Mouse (Mus musculus) kidney, adult 11 months (tissue): ENCODE measurements around the gene Ttc38.
A peak's percentile ranks its signal among the peaks of the same experiment; 100 is the strongest.
"Not testable (repeated sequence)": the region's sequence is repeated elsewhere in the genome, so short reads cannot be mapped to it uniquely, and the experiment has no call there.

Experiments used
- DNase-seq: peaks from one replicate; pipeline ENCODE4 v3.0.0; 2022

Gene Ttc38

DNA sequence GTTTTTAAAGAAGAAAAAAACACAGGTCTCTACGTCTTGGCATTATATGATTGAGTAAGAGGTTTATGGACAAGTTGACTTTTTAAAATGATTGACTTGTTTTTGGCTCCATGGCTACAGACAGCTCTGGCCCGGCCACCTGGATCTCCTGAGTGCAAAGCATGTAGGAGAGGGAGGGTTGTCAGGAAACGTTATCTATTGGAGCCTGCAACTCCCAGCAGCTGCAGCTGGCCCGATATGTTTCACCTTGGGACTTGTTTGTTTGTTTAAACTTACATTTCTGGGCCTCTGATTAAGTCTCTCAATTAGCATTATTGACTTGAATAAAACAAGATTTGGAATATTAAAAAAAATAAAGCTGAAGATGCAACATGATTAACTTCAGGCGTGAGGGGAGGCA lies 5.4 kb upstream of the Ttc38 start:
- DNase-seq: no peak

DNA sequence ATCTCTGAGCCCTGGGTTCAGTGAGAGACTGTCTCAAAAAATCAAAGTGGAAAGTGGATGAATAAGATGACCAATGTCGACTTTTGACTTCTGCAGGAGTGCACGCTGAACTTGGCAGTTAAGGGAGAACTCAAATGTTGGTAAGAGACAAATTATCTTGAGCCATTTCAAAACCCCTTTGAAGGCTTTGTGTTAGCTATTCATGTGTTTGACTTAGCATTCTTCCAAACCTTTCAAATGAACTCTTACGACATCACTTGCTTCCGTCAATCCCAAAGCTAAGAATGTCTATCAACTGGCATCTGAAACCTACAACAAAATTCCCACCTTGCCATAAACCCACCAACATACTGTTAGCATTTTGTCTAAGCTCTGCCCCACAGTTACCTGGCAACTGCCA lies 4.0 kb upstream of the Ttc38 start:
- DNase-seq: no peak

DNA sequence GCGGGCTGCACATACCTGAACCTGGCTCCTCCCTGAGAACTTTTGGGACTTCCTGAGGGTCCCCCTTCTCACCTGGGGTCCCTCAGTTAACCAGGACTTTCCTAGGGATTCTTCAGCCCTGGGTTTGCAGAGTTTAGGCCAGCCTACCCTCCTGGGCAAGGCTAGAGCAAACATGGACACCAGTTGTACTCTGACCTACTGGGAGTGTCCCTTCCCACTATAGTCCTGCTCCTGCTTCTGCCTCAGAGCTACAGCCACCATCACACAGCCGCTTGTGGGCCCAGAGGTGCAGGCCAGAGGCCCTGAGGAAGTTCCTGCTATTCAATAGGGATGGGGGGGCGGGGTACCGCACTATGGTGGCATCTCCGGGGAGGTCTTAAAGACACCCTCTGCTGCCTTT lies 2.6 kb upstream of the Ttc38 start:
- DNase-seq: no peak

DNA sequence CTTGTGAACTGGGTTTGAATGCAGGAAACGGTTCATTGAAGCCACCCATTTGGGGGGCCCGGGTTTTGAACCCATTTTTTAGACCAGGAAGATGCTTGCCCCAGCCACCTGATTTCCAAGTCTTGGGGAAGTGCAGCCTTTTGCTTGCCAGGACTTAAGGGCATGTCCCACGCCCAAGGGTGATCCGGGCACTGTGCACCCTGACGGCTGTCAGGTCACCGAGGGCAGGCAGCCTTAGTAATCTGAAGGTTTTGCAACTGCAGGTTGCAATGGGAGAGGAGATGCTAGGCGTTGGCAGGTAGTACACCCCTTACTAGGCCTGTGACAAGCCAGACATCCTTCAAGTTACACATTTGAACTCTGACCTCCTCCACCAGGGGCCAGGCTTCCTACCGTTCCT lies 493 bp downstream of the Ttc38 start:
- DNase-seq: peak; percentile 28

DNA sequence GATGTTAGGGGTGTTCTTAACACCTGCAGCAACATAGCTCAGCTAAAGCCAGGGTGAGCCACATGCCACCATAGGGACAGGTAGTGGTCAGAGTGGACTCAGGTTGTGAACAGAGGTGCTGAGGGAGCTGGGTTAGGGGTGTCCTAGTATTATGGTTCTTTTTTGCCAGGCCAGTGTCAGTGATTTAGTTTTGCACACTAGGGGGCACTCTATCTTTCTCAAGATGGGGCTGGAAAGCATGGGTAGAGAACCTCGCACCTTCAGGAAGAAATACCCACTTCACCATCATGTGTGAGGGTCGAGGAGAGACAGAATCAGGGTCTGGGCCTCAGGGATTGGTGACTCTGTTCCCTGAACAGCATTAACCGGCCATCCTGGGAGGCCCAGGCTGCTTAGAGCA lies 3.2 kb downstream of the Ttc38 start:
- DNase-seq: no peak

DNA sequence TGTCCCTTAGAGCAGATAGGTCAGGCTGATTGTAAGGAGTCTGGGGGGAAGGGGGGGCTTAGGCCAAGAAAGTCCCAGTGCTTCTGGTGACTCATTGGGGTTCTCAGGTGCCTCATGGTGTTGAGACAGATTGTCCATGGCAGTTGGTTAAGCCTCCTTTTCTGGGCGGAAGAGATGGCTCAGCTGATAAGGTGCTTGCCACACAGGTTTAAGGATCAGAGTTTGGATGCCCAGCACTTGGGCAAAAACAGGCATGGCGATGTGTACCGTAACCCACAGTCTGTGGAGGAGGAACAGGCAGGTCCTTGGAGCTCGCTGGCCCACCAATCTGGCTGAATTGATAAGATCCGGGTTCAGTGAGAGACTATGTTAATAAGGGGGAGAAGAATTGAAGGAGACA lies 4.8 kb downstream of the Ttc38 start:
- DNase-seq: no peak

DNA sequence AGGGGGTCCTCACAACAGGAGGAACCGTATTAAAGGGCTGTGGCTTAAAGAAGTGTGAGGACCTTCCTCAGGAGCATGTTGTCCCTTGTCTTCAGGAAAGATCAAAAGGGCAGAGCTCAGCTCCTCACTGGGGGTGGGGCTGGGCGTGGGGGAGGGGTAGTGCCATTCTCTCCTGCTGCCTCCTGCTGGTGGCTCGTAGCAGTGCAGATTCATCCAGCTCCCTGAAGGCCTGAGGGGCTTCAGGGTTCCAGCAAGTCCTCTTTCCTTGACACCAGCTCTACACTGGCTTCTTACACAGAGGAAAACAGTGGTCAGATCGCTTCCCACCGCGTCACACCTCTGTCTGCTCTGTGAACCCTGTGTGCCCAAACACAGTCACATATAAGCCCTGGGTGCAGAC lies 8.9 kb downstream of the Ttc38 start:
- no peak for DNase-seq

DNA sequence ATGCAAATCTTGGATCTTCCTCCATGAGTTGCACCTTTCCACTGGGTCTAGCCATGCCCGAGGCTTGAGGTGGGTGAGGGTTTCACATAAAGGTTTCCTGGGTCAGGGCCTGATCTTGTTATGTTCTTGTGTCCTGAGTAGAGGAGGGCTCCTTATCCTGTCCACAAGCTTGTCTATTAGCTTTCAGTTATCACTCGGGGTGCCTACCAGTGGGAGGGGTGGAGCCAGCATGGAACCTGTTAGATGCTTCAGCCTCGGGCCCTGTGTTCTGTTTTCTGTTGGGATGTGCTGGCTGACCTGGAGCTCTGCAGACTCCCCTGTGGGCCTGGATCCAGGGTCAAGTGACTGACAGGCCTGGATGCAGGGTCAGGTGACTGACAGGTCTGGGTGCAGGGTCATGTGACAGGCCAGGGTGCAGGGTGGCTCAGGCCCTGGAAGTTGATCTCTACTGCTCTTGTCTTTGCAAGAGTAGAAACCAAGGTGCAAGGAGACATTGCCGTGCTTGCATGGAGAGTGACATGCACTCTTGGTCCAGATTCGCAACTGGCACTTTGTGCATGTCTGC lies 9.8 kb downstream of the Ttc38 start:
- DNase-seq: peak; percentile 75

DNA sequence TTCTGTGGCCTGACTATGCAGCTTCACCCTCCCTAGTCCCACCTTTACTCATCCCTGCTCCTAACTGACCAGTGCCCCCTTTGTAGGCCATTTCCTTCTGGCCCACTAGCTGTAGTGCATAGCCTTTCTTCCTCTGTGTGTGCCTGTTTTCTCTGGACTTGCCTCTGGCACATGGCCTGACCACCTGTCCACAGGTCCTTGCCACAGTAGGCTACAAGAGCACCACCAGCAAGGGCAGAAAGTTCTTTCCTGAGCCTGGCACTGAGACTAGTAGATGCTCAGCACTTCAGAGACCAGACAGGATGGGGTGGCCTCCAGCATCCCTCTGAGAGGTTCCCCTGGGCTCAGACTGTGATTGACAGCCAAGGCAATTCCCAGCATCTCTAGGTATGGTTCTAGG lies 13.0 kb downstream of the Ttc38 start:
- no peak for DNase-seq

DNA sequence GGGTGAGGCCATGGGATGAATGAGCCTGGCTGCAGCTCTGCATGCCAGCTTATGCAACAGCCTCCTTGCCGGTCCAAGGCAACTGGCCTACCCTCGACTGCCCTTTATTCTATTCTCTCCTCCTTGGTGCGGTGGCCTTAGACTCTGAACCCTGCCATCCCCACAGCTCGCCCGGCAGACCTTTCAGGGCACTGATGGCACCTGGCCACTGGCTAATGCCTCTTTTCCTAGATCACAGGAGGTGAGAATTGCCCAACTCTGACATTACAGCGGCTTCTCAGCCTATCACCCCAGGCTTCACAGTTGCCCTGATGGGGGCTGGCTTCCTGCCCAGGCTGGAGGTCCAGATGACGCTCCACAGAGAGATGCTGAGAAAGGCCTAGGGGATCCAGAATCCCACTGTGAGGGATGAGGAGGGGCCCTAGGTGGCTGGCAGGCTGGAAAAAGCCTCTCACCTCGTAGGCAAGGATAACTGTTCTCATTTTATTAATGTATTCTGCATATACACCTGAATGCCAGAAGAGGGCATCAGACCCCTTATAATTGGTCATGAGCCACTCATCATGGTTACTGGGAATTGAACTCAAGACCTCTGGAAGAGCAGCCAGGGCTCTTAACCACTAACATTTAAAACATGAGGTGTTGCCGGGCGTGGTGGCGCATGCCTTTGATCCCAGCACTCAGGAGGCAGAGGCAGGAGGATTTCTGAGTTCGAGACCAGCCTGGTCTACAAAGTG lies 19.7 kb downstream of the Ttc38 start:
- peak; percentile 73 for DNase-seq

DNA sequence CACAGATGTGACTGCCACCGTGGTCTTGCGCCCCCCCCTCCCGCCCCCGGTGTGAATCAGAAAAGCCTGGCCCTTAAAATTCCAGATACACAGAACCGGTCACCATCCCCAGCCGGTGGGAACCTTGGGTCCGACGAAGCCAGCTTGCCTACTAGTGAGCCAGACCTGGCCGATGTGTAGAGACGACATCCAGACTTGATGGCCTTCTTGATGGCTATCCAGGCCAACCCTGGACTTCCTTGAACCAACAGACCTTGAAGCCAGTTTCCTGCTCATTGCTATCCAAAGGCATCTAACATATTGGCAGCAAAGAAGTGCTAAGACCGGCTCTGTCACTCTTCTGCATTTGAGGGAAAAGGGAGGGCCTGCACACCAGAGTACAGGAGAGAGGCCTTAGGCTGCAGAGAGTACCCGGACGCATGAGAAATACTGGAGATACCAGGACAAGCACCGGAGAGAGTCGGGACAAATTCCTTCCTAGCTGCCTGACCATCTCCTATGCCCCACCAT lies 26.9 kb downstream of the Ttc38 start:
- no peak for DNase-seq

DNA sequence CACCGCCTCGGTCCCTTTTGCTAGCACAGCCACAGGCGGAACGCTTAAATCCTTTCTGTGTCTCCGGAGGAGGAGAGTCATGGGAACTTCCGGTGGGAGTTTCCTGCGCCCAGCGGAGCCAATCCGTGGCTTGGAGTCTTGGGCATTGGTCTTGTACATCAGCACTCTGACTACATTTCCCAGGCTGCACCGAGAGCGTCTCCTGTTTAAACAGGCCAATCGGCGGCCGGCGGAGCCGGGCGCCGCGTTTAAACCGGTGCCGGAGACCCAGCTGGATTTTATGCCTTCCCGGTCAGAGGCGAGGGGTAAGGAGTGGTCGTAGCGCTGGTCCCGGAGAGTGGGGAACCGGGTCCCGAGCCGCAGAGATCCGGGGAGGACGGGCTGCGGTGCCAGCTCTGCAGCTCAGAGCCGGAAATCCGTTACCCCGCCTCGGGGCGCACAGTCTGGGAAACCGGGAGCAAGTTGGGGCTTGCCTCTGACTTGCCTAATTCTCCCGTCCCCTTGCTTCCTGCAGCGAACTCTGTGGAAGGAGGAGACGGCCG lies 27.5 kb downstream of the Ttc38 start, which contains the start of gene Gtse1:
TSS of gene Gtse1 (plus strand) at position 256 of the 542 bp plus-strand sequence.
- peak; percentile 95 for DNase-seq

DNA sequence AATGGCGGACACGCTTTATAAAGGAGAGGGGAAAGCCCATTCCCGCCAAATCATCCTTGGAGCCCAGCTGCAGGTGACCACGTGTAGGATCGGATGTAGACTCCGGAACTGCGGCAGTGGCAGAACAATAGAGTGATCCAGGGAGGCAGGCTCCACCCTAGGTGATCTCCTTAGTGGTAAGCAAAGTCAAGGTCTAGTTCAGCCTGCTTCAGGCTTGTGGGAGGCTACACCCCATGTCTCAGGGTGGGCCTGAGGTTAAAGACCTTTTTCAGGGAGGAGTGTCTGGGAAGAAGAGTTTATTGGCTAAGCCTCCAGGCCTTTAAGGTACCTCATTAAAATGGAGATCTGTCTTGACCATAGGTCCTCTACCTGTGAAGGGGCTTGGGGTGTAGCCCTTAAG lies 33.8 kb downstream of the Ttc38 start:
- DNase-seq: not testable (repeated sequence)

DNA sequence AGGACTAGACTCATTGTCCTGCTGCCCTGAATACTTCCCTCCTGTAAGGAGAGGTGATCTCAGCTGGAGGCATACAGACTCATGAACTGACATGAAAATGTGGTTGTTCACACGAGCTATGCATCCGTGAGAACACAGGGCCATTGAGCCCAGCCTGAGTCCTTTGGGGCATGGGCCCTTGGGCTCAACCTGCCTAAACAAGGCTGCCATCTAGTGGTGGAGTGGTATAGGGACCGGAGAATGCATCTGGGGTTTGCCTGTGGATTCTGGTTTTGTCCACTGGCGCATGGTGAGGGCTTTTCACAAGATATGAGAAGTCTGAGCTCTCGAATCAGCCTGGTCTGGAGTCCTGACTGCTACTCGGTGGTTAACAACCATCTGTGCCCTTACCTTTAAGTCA lies 35.6 kb downstream of the Ttc38 start:
- peak; percentile 59 for DNase-seq

DNA sequence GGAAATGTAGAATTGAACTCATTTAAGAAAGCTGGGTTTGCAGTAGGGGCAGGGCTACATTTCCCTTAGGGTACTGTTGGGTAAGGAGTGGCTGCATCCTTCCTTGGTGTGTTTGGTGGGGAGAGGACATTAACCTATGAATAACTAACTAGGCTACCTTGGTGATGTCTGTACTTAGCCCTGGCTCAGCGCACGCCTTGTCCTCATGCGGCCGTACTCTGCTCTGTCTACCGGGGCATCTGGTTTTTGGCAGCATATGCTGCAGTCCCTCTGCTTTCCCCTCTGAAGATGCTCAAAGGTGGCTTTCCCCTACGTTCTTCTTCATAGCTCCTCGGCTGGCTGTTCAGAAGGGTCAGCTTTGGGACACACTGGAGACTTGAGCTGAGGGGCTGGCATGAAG lies 45.2 kb downstream of the Ttc38 start:
- peak; percentile 70 for DNase-seq

DNA sequence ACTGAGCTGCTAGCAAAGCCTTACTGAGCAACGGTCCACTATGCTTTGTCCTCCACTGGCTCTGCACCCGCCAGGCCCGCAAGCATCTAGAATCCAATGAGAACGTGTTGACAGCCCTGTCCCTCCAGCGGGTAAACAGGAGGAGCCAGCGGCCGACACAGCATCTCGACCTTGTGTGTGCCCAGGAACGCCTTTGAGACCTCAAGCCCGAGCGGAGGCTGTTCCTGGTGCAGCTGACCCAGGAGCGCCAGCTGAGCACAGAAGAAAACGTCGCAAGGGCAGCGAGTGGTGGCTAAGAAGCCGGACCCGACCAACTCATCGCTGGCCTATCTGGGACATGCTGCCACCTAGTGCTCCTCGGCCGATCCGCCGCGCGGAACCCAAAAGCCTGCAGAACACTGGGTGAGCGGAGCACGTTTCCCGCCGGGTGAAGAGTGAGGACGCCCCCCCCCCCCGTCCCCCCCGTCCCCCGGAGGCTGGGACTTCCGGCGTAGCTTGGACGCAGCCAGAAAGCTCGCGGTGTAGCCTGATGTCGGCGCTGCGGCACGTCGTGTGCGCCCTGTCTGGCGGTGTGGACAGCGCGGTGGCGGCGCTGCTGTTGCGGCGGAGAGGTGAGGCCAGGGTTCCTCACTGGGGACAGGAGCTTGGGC lies 46.9 kb downstream of the Ttc38 start, which contains the start of gene Trmu:
TSS of gene Trmu (plus strand) at position 465 of the 650 bp plus-strand sequence.
- peak; percentile 92 for DNase-seq

DNA sequence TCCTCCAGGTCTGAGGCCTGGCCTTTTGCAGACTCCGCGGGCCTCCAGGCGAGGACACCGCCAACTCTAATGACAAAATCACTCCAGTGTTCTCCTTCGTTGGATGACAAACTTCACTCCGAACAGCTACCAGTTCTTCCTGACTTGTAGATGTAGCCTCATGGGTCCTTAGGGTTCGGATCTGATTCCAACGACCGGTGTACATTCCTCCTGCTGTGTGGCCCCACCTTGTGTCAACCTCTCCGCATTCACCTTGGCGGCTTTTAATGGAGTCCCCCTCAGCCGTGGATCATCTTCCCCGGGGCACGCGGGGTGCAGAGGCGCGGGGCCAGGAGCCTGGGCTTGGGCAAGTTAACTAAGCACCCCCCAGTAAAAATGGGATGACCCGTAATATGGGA lies 47.4 kb downstream of the Ttc38 start:
- no peak for DNase-seq

DNA sequence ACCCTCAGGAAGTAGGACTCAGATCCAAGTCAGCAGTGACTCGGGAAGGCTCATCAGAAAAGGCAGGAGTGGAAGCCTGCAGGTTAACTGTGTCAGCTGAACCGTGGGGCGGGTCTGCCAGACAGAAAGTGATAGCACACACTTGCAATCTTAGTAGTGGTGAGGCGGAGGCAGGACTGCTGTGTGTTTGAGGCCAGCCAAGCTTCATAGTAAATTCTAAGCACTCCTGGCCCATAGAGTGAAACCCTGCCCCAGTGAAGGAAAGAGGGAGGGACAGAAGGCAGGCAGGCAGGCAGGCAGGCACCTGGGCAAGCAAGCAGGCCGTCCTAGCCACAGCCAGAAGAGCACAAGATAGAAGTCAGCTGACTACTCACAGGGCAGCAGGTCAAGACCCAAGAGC lies 53.5 kb downstream of the Ttc38 start:
- no peak for DNase-seq

DNA sequence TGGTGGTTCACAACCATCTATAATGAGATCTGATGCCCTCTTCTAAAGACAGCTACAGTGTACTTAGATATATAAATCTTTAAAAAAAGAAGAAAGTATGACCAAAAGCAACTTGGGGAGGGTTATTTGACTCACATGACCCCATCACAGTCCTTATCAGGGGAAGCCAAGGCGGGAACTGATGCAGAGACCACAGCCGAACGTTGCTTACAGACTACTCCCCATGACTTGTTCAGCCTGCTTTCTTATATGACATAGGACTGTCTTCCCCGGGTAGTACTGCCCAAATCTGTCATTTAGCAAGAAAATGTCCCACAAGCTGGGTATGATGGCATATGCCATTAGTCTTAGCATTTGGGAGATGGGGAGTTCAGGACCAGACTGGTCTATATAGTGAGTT lies 57.1 kb downstream of the Ttc38 start:
- DNase-seq: no peak

DNA sequence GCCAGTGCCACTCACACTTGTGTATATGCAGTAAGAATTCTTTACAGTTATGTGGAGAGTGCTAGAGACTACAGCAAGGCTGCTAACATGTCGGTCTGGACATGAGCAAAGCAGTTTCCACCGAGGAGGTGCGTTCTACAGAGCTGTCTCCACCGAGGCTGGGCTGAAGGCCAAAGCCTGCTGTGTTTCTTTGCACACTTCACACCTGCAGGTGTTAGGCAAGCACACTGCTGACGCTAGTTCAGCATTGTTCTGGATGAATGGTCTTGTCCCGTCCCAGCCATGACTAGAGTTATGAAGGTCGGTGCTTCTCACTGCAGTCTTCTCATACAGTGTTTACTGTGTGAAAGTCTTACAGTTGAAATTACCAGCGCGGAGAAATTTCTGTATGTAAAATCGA lies 59.9 kb downstream of the Ttc38 start:
- no peak for DNase-seq

DNA sequence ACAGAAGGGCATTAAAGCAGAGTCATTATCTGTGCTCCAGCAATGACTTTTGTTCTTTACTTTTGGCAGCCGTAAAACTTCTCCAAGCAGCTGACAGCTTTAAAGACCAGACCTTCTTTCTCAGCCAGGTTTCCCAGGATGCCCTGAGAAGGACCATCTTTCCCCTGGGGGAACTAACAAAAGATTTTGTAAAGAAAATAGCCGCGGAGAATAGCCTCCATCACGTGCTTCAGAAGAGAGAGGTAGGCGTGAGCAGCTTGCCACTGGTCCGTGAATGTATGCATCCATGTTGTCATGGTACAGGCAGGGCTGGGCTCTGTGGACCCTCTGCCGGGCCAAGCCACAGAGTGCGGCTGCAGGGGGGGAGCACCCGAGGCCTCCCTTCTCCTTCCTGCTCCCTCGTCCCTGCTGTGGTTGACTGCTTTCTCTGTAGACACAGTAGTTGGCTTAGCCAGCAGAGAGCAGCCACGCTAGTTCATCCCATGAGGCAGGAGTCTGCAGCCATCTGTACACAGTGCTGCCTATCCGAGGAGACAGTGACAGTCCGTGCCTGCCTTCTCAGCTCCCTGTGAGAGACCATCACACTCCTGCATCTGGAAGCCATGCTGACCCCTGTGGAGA lies 60.5 kb downstream of the Ttc38 start:
- DNase-seq: no peak

DNA sequence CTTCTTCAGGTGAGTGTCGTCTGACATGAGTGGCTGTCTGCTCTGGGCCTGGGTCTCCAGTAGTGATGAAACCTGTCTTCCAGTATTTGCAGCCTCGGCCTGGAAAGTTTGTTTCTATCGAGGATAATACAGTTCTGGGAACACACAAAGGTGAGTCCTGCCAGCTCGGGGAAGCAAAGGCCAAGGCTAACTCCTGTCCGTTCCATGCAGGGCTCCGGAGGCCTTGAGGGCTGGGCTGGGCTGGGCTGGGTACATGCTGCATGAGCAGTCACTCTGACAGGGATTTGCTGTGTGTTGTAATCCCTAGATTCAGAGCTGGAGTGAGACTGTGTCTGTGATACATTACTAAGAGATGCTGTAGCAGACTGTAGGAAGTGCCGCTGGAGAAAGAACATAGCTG lies 61.8 kb downstream of the Ttc38 start:
- DNase-seq: no peak

DNA sequence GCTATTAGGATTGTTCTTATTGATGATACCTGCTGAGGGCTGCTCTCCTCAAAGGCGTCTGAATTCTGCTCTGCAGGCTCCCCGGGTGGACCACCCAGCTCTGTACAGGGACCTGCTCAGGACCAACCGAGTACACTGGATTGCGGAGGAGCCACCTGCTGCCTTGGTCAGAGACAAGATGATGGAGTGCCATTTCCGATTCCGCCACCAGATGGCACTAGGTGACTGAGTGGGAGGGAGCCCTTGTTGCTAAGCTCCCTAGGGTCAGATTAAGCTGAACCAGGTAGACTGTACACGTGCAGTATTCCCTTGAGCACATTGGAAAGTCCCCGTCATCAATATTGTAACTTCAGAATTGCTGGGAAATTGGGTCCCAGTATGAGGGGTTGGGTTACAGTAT lies 64.2 kb downstream of the Ttc38 start:
- DNase-seq: peak; percentile 59
